Mouse (Mus musculus): ENCODE data around the gene Taf1b. TPM values are rescaled to one million over a fixed set of nuclear protein-coding genes. Genes with fewer than 3 reads are reported as not detected.

Taf1b gene
- polyA plus RNA-seq, 1 experiment: not detected

GRCm38 (mm10) chr12:24541426-24542154 lies 43.4 kb downstream of the Taf1b start:
- Histone ChIP-seq H3K27ac (ENCODE audit: insufficient read depth, low read depth, low read length) (no peak overlapping the region), H3K4me3 (ENCODE audit: insufficient read depth, low read depth, low read length) (no peak overlapping the region), H3K4me1 (ENCODE audit: control insufficient read depth, insufficient read depth, low read length) (no peaks in the 10 kb centered on the region)
- TF ChIP-seq POLR2A (IDR thresholded peaks at IDR 0.05; ENCODE audit: insufficient read depth, low read depth, low read length): no peak
- no peak for TF ChIP-seq CTCF (IDR thresholded peaks at IDR 0.05; ENCODE audit: insufficient read depth, low read depth, low read length)
- 82% methylated on average over 16 of the region's 16 CpGs for WGBS

GRCm38 (mm10) chr12:24547686-24548085 lies 49.5 kb downstream of the Taf1b start:
- no peak overlapping the region for H3K4me3 ChIP-seq (ENCODE audit: insufficient read depth, low read depth, low read length)
- TF ChIP-seq POLR2A (IDR thresholded peaks at IDR 0.05; ENCODE audit: insufficient read depth, low read depth, low read length) (no peak), CTCF (IDR thresholded peaks at IDR 0.05; ENCODE audit: insufficient read depth, low read depth, low read length) (no peak)
- H3K27ac ChIP-seq (ENCODE audit: insufficient read depth, low read depth, low read length): no peak overlapping the region
- 74% methylated on average over 8 of the region's 8 CpGs for WGBS
- H3K4me1 ChIP-seq (ENCODE audit: control insufficient read depth, insufficient read depth, low read length): no peaks in the 10 kb centered on the region

GRCm38 (mm10) chr12:24548885-24549284 lies 50.7 kb downstream of the Taf1b start:
- Histone ChIP-seq H3K27ac (ENCODE audit: insufficient read depth, low read depth, low read length) (no peak overlapping the region), H3K4me1 (ENCODE audit: control insufficient read depth, insufficient read depth, low read length) (peaks cover 2% of the 10 kb centered on the region; the same call in 1 of the 2 replicates), H3K4me3 (ENCODE audit: insufficient read depth, low read depth, low read length) (no peak overlapping the region)
- WGBS: 92% methylated on average over 6 of the region's 6 CpGs
- no peak for TF ChIP-seq CTCF (IDR thresholded peaks at IDR 0.05; ENCODE audit: insufficient read depth, low read depth, low read length)
- TF ChIP-seq POLR2A (IDR thresholded peaks at IDR 0.05; ENCODE audit: insufficient read depth, low read depth, low read length): no peak

GRCm38 (mm10) chr12:24552531-24552930 lies 54.4 kb downstream of the Taf1b start:
- Histone ChIP-seq H3K27ac (ENCODE audit: insufficient read depth, low read depth, low read length) (no peak overlapping the region), H3K4me3 (ENCODE audit: insufficient read depth, low read depth, low read length) (no peak overlapping the region), H3K4me1 (ENCODE audit: control insufficient read depth, insufficient read depth, low read length) (peaks cover 2% of the 10 kb centered on the region; the same call in 1 of the 2 replicates)
- WGBS: 37% methylated on average over 2 of the region's 2 CpGs
- TF ChIP-seq POLR2A (IDR thresholded peaks at IDR 0.05; ENCODE audit: insufficient read depth, low read depth, low read length) (no peak), CTCF (IDR thresholded peaks at IDR 0.05; ENCODE audit: insufficient read depth, low read depth, low read length) (no peak)

- 80% methylated on average over 8 of the region's 8 CpGs for WGBS
- peaks cover 2% of the 10 kb centered on the region; the same call in 1 of the 2 replicates for H3K4me1 ChIP-seq (ENCODE audit: control insufficient read depth, insufficient read depth, low read length)
- TF ChIP-seq CTCF (IDR thresholded peaks at IDR 0.05; ENCODE audit: insufficient read depth, low read depth, low read length): no peak
- no peak for TF ChIP-seq POLR2A (IDR thresholded peaks at IDR 0.05; ENCODE audit: insufficient read depth, low read depth, low read length)
- H3K27ac ChIP-seq (ENCODE audit: insufficient read depth, low read depth, low read length): no peak overlapping the region
- H3K4me3 ChIP-seq (ENCODE audit: insufficient read depth, low read depth, low read length): no peak overlapping the region
Measured at GRCm38 (mm10) chr12:24555976-24556375, 57.8 kb downstream of the Taf1b start.

GRCm38 (mm10) chr12:24563395-24563960 lies 65.3 kb downstream of the Taf1b start:
- no peaks in the 10 kb centered on the region for H3K4me1 ChIP-seq (ENCODE audit: control insufficient read depth, insufficient read depth, low read length)
- TF ChIP-seq CTCF (IDR thresholded peaks at IDR 0.05; ENCODE audit: insufficient read depth, low read depth, low read length) (no peak), POLR2A (IDR thresholded peaks at IDR 0.05; ENCODE audit: insufficient read depth, low read depth, low read length) (no peak)
- WGBS: 91% methylated on average over 7 of the region's 7 CpGs
- H3K27ac ChIP-seq (ENCODE audit: insufficient read depth, low read depth, low read length): no peak overlapping the region
- H3K4me3 ChIP-seq (ENCODE audit: insufficient read depth, low read depth, low read length): no peak overlapping the region

GRCm38 (mm10) chr12:24565311-24565710 lies 67.2 kb downstream of the Taf1b start:
- H3K4me1 ChIP-seq (ENCODE audit: control insufficient read depth, insufficient read depth, low read length): no peaks in the 10 kb centered on the region
- H3K27ac ChIP-seq (ENCODE audit: insufficient read depth, low read depth, low read length): no peak overlapping the region
- no peak overlapping the region for H3K4me3 ChIP-seq (ENCODE audit: insufficient read depth, low read depth, low read length)
- TF ChIP-seq POLR2A (IDR thresholded peaks at IDR 0.05; ENCODE audit: insufficient read depth, low read depth, low read length): no peak
- TF ChIP-seq CTCF (IDR thresholded peaks at IDR 0.05; ENCODE audit: insufficient read depth, low read depth, low read length): no peak
- 85% methylated on average over 6 of the region's 6 CpGs for WGBS

GRCm38 (mm10) chr12:24567606-24568005 lies 69.4 kb downstream of the Taf1b start:
- WGBS: 56% methylated on average over 3 of the region's 3 CpGs
- TF ChIP-seq CTCF (IDR thresholded peaks at IDR 0.05; ENCODE audit: insufficient read depth, low read depth, low read length) (no peak), POLR2A (IDR thresholded peaks at IDR 0.05; ENCODE audit: insufficient read depth, low read depth, low read length) (no peak)
- Histone ChIP-seq H3K4me3 (ENCODE audit: insufficient read depth, low read depth, low read length) (no peak overlapping the region), H3K27ac (ENCODE audit: insufficient read depth, low read depth, low read length) (no peak overlapping the region), H3K4me1 (ENCODE audit: control insufficient read depth, insufficient read depth, low read length) (no peaks in the 10 kb centered on the region)
